Mouse (Mus musculus) liver, embryonic 14.5 days (tissue): ENCODE measurements around the gene Spef1.

Source experiments
- CTCF ChIP-seq: IDR thresholded peaks from 2 replicates; pipeline ENCODE4 v1.5.1; 2016; ENCODE audit warnings: antibody characterized with exemption, low read depth, control low read depth
- EP300 ChIP-seq: IDR thresholded peaks from 2 replicates; pipeline ENCODE4 v1.6.1; 2016; ENCODE audit warnings: antibody characterized with exemption, low read depth

DNA sequence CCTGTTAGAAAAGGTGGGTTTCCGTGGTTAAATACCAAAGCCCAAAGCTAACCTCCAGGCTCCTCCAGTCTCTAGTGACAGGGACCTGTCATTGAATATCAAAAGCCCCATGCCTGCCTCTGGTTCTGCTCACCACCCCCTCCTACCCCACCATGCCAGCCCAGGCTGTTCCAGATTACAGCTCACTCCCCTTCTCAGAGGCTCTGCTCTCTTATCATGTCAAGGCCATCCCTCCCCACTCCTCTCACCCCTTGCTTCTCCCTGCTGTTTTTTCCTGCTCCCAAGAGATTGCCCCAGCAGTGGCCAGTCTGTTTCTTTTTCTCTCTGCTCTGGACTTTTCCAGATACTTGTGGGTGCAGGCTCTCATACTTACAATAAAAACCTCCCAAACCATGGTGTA, 36.5 kb upstream of the Spef1 start:
- TF ChIP-seq CTCF (no peak), EP300 (peak; percentile 96)
